Mouse (Mus musculus): Measurements from ENCODE around the gene Vmn2r118.

Gene Vmn2r118

GRCm38 (mm10) chr17:55625092-55625491 is at the start of gene Vmn2r118:
TSS of gene Vmn2r118 (minus strand) at chr17:55625192.
- no peak for DNase-seq

- DNase-seq: no peak
Measured at GRCm38 (mm10) chr17:55661099-55661498, 36.1 kb upstream of the Vmn2r118 start.

GRCm38 (mm10) chr17:55590838-55591237 is 34.2 kb downstream of the Vmn2r118 start:
- no peak for DNase-seq

GRCm38 (mm10) chr17:55561774-55562173 is 63.2 kb downstream of the Vmn2r118 start:
- no peak for DNase-seq

DNA sequence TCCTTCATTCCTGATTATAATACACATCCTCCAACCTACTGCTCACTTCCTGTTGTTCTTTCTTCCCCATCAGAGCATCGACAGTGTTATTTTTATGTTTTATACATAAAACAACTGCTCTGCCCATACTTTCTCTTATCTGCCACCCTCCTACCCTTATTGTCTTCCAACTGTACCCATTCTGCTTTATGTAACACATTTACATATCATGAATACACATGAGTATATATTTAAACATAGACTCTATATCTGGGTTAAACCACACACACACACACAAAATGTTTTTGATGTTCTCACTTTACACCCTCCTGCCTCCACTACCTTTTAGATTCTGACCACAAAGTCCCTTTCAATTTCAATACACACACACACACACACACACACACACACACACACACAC is 76.5 kb downstream of the Vmn2r118 start:
- no peak for DNase-seq

All from kidney, adult 9 months (tissue).